Mouse (Mus musculus) embryo, embryonic 10 days (tissue): ENCODE measurements at regions not wholly inside any gene's neighbourhood (a gene's known extent, or its start where the extent isn't known, plus 50 kb on each side); places are given as distances from the start of the nearest gene placed in this dataset.
A peak's percentile ranks its signal among the peaks of the same experiment; 100 is the strongest.

Source experiments
- DNase-seq: peaks from one replicate; pipeline ENCODE4 v3.0.0-alpha.2; 2015; ENCODE audit warnings: low spot score

DNA sequence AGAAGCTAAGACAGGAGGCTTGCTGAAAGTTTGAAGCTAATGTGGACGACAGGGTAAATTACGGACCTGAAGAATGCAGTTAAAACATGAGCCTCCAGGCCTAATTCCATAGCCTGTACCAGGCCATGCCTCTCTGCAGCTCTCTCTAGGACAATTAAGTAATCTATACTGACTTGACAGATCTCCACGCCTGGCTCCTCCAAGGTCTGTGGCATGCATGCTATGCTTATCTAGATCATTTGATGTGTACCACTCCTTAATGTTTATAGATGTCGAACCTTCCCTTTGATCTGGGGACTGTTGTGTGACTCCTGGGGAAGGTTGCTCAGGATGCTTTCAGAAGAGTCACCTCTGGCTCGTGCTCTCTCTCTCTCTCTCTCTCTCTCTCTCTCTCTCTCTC, 62.2 kb upstream of the Cd55 start:
- DNase-seq: peak; percentile 10

DNA sequence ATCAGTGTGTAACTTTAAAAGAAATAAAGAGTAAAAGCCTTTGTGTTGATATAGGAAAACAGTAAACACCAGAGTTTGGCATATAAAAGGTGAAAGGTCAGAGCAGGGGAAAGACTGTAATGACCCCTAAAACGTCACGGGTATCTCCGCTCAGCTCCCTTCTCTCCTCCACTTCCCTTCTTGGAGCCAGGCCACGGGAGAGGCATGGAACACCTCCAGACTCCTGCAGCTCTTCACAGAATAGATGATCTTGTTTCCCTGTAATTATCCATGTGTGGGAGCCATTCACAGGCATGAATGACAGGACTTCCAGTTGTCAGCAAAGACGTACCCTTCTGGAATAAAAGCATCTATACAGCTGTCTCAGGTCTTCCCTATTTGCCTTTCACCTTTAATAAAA, 55.3 kb upstream of the Cd55 start:
- no peak for DNase-seq

DNA sequence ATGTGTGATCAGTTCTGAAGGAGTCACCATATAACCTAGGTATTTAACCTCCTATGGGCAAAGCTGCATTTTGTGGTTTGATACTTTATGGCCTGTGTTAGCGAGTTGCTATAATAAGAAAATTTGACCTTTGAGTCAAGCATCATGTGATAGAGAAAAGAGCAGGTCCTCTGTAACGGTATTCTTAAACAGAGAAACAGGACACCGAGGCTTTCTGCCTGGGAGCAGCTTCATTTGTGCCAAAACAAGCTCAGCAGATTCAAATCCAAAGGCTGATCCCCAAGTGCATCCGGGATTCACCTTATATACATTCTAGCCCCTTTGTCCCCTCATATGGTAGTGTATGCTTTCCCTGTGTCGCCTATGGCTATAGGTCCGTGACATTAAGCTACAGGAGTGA, 54.1 kb upstream of the Cd55 start:
- no peak for DNase-seq

DNA sequence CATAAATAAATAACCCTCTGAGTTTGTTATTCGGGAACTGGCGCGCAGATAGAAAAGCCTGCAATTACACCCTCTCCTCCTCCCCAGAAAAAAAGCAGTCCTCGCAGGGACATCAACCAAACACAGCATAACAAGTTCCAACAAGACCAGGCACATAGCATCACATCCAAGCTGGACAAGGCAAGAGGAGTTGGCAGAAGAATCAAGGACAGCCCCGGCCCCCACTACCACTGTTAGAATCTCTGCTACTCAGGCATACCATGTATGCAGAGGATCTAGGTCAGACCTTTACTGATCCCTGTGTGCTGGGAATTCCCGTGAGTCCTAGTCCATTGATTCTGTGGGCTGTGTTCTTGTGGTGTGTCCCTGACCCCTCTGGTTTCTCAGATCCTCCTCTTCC, 52.8 kb upstream of the Cd55 start:
- DNase-seq: no peak

DNA sequence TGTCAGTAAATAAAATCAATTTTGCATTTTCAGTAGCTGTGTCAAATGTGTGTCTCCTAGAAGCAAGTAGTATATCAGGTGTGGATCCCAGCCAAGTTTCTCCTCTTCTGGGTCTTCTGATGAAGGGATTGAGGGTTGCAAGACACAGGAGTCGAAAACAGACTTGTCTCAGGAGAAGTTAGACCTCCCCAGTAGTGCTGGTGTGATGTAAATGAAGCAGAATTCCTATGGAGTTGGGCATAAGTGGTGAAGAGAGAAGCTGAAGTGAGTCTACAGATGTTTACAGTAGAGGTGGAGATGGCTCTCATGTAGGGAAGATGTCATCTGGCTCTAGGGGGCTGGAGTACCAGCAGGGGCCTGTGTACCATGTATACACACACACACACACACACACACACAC, 50.9 kb upstream of the Cd55 start:
- DNase-seq: no peak

DNA sequence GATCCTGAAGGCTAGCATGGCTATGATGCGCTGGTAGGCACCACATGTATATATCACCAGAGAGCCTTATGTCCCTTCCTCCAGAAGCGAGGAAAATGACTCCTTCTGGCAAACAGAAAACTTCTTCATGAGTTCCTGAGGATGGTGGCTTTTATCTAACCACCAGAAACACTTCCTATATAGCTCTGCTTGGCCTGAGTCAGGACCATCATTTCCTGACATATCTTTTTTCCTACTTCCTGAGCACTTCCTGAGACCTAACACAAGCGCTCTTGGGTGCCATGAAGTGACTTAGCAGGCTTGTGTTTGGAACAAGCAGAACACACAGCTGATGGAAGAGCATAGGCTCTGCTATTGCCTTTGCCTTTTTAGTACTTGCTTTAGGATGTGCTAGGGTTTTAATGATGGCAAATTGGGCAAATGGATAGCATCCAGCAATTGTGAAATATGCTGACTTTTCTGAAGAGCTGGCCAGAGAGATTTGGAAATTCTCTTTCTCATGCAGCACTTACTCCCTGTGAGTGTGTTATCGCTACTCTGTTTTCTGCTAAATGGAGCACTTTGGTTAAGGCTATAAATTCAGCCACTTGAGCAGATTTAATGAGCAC, 50.4 kb upstream of the Cd55 start:
- DNase-seq: no peak
